Mouse (Mus musculus) liver, postnatal 0 days (tissue): ENCODE measurements at regions not wholly inside any gene's neighbourhood (a gene's known extent, or its start where the extent isn't known, plus 50 kb on each side); places are given as distances from the start of the nearest gene placed in this dataset.

ENCODE experiments used
- ATAC-seq: fragments of 200-750 bp; cut with Nextera tagmentation; 2 replicates; pipeline ENCODE4 v1.8.0; 2017; ENCODE audit warnings: mild to moderate bottlenecking, moderate library complexity
- DNase-seq: peaks from one replicate; pipeline ENCODE4 v3.0.0-alpha.2; 2016
- H3K27ac ChIP-seq: fragments of 300-500 bp; sonication (generic); 2 replicates; pipeline ENCODE4 v1.5.1; 2014; ENCODE audit warnings: antibody characterized with exemption, moderate library complexity, mild to moderate bottlenecking, low read depth
- H3K27me3 ChIP-seq: fragments of 300-500 bp; sonication (generic); 2 replicates; pipeline ENCODE4 v1.6.1; 2014; ENCODE audit warnings: low read length, control low read depth, mixed read lengths; ENCODE audit not compliant: insufficient read depth
- H3K36me3 ChIP-seq: fragments of 300-500 bp; sonication (generic); replicated peaks from 2 replicates; pipeline ENCODE4 v1.6.1; 2014; ENCODE audit warnings: mild to moderate bottlenecking, control low read depth, low read length, moderate library complexity, mixed read lengths; ENCODE audit not compliant: insufficient read depth
- H3K4me1 ChIP-seq: fragments of 300-500 bp; sonication (generic); 2 replicates; pipeline ENCODE4 v1.6.1; 2014; ENCODE audit warnings: antibody characterized with exemption, mild to moderate bottlenecking, control low read depth; ENCODE audit not compliant: insufficient read depth
- H3K4me2 ChIP-seq: fragments of 300-500 bp; sonication (generic); 2 replicates; pipeline ENCODE4 v1.6.1; 2014; ENCODE audit warnings: low read depth, mild to moderate bottlenecking, low read length, moderate library complexity, mixed read lengths
- H3K4me3 ChIP-seq: fragments of 300-500 bp; sonication (generic); 2 replicates; pipeline ENCODE4 v1.5.1; 2014; ENCODE audit warnings: low read depth, low read length
- H3K9ac ChIP-seq: fragments of 300-500 bp; sonication (generic); replicated peaks from 2 replicates; pipeline ENCODE4 v1.6.1; 2014; ENCODE audit warnings: mild to moderate bottlenecking, moderate library complexity
- H3K9me3 ChIP-seq: fragments of 300-500 bp; sonication (generic); 2 replicates; pipeline ENCODE4 v1.6.1; 2016; ENCODE audit warnings: mild to moderate bottlenecking, control low read depth, low read length, mixed read lengths
- CTCF ChIP-seq: sonication (generic); IDR thresholded peaks from 2 replicates; pipeline ENCODE4 v1.5.1; 2016; ENCODE audit warnings: antibody characterized with exemption, low read depth
- EP300 ChIP-seq: IDR thresholded peaks from 2 replicates; pipeline ENCODE4 v1.6.1; 2016; ENCODE audit warnings: antibody characterized with exemption, low read depth, mild to moderate bottlenecking
- WGBS: fragments of 180-500 bp; shearing (Covaris S2); extraction: QIAGEN DNeasy Blood & Tissue Kit; methylation state at CpG from one replicate; pipeline ENCODE4 v1.1.7; 2014; ENCODE audit not compliant: insufficient replicate concordance; 5-methylcytosine and 5-hydroxymethylcytosine counted together

GRCm38 (mm10) chr4:98282275-98282674 is 100.8 kb downstream of the Tm2d1 start:
- no peak for TF ChIP-seq EP300
- TF ChIP-seq CTCF, result no peak
- Histone ChIP-seq H3K4me2 (no peak overlapping the region), H3K27ac (no peak overlapping the region), H3K9ac (no peak overlapping the region), H3K4me3 (no peak overlapping the region), H3K9me3 (no peaks in the 10 kb centered on the region), H3K27me3 (no peaks in the 10 kb centered on the region), H3K36me3 (no peaks in the 10 kb centered on the region), H3K4me1 (no peaks in the 10 kb centered on the region)
- no peak for DNase-seq
- no peak for ATAC-seq
- WGBS, result 32% methylated on average over 2 of the region's 2 CpGs

GRCm38 (mm10) chr4:98258336-98258735 is 124.8 kb downstream of the Tm2d1 start:
- Histone ChIP-seq H3K9ac (no peak overlapping the region), H3K4me2 (no peak overlapping the region), H3K36me3 (no peaks in the 10 kb centered on the region), H3K27me3 (no peaks in the 10 kb centered on the region), H3K4me1 (0 out of 2 replicates have a peak, but pooled peaks cover 3% of the 10 kb centered on the region), H3K9me3 (no peaks in the 10 kb centered on the region), H3K4me3 (no peak overlapping the region), H3K27ac (no peak overlapping the region)
- ATAC-seq (no peak), DNase-seq (no peak)
- WGBS, result 63% methylated on average over 7 of the region's 7 CpGs
- TF ChIP-seq EP300 (no peak), CTCF (no peak)

- DNase-seq, result no peak
Observed at GRCm38 (mm10) chr4:98257711-98258110, 125.4 kb downstream of the Tm2d1 start.

GRCm38 (mm10) chr4:98254856-98255853 is 128.0 kb downstream of the Tm2d1 start:
- TF ChIP-seq CTCF (peak; percentile 51), EP300 (no peak)
- Histone ChIP-seq H3K27me3 (no peaks in the 10 kb centered on the region), H3K27ac (no peak overlapping the region), H3K9me3 (no peaks in the 10 kb centered on the region), H3K4me2 (no peak overlapping the region), H3K9ac (no peak overlapping the region), H3K4me3 (no peak overlapping the region), H3K36me3 (no peaks in the 10 kb centered on the region), H3K4me1 (0 out of 2 replicates have a peak, but pooled peaks cover 3% of the 10 kb centered on the region)
- WGBS, result 63% methylated on average over 18 of the region's 18 CpGs
- ATAC-seq, result no peak
- peak; percentile 30 for DNase-seq

More at GRCm38 (mm10) chr4:98257711-98258110, 125.4 kb downstream of the Tm2d1 start:
- H3K9me3 ChIP-seq, result no peaks in the 10 kb centered on the region
- H3K4me2 ChIP-seq, result no peak overlapping the region
- H3K9ac ChIP-seq, result no peak overlapping the region
- no peak for TF ChIP-seq CTCF
- TF ChIP-seq EP300, result no peak
- H3K27me3 ChIP-seq, result no peaks in the 10 kb centered on the region
- ATAC-seq, result no peak
- no peaks in the 10 kb centered on the region for H3K36me3 ChIP-seq
- 89% methylated on average over 9 of the region's 9 CpGs for WGBS
- H3K27ac ChIP-seq, result no peak overlapping the region
- no peak overlapping the region for H3K4me3 ChIP-seq
- H3K4me1 ChIP-seq, result 0 out of 2 replicates have a peak, but pooled peaks cover 3% of the 10 kb centered on the region

- ATAC-seq (no peak), DNase-seq (peak; percentile 14)
- Histone ChIP-seq H3K27me3 (no peaks in the 10 kb centered on the region), H3K4me1 (no peaks in the 10 kb centered on the region), H3K9me3 (no peaks in the 10 kb centered on the region), H3K4me3 (no peak overlapping the region), H3K27ac (no peak overlapping the region), H3K4me2 (no peak overlapping the region; the same call in 1 of the 2 replicates), H3K9ac (no peak overlapping the region), H3K36me3 (no peaks in the 10 kb centered on the region)
- 14% methylated on average over 16 of the region's 16 CpGs for WGBS
- TF ChIP-seq CTCF (no peak), EP300 (no peak)
Observed at GRCm38 (mm10) chr4:98243941-98244929, 138.9 kb downstream of the Tm2d1 start.

- no peaks in the 10 kb centered on the region for H3K4me1 ChIP-seq
- H3K9me3 ChIP-seq, result no peaks in the 10 kb centered on the region
- H3K36me3 ChIP-seq, result no peaks in the 10 kb centered on the region
- DNase-seq, result peak; percentile 64
- TF ChIP-seq CTCF (peak; percentile 83), EP300 (no peak)
- no peak overlapping the region for H3K9ac ChIP-seq
- H3K27me3 ChIP-seq, result no peaks in the 10 kb centered on the region
- 3% methylated on average over 6 of the region's 6 CpGs for WGBS
- H3K27ac ChIP-seq, result no peak overlapping the region
- H3K4me3 ChIP-seq, result no peak overlapping the region
- no peak overlapping the region for H3K4me2 ChIP-seq
- ATAC-seq, result no peak
Observed at GRCm38 (mm10) chr4:98243502-98243901, 139.6 kb downstream of the Tm2d1 start.
